Mouse (Mus musculus) kidney, postnatal 0 days (tissue): ENCODE measurements around the gene Itih5. TPM values are rescaled to one million over a fixed set of nuclear protein-coding genes. Genes with fewer than 3 reads are reported as not detected.
A peak's percentile ranks its signal among the peaks of the same experiment; 100 is the strongest.

Experiments used
- ATAC-seq: fragments of 200-750 bp; cut with Nextera tagmentation; replicated peaks from 2 replicates; pipeline ENCODE4 v1.8.0; 2017; ENCODE audit warnings: low read depth, moderate number of reproducible peaks, moderate TSS enrichment, moderate library complexity; ENCODE audit not compliant: low FRiP score
- DNase-seq: peaks from one replicate; pipeline ENCODE4 v3.0.0-alpha.2; 2016; ENCODE audit warnings: low spot score
- H3K27ac ChIP-seq: fragments of 300-500 bp; sonication (generic); 2 replicates; pipeline ENCODE4 v1.5.1; 2014; ENCODE audit warnings: mild to moderate bottlenecking
- H3K27me3 ChIP-seq: fragments of 300-500 bp; sonication (generic); 2 replicates; pipeline ENCODE4 v1.6.1; 2014; ENCODE audit warnings: low read length, mixed read lengths; ENCODE audit not compliant: insufficient read depth
- H3K36me3 ChIP-seq: fragments of 300-500 bp; sonication (generic); 2 replicates; pipeline ENCODE4 v1.6.1; 2014; ENCODE audit warnings: low read length, mixed read lengths; ENCODE audit not compliant: insufficient read depth
- H3K4me1 ChIP-seq: fragments of 300-500 bp; sonication (generic); replicated peaks from 2 replicates; pipeline ENCODE4 v1.6.1; 2014; ENCODE audit warnings: antibody characterized with exemption, low read length, mixed read lengths; ENCODE audit not compliant: insufficient read depth
- H3K4me2 ChIP-seq: fragments of 300-500 bp; sonication (generic); 2 replicates; pipeline ENCODE4 v1.6.1; 2014; ENCODE audit warnings: mild to moderate bottlenecking, low read length, moderate library complexity, mixed read lengths
- H3K4me3 ChIP-seq: fragments of 300-500 bp; sonication (generic); replicated peaks from 2 replicates; pipeline ENCODE4 v1.5.1; 2014; ENCODE audit warnings: low read depth, low read length
- H3K9ac ChIP-seq: fragments of 300-500 bp; sonication (generic); 2 replicates; pipeline ENCODE4 v1.6.1; 2014; ENCODE audit warnings: low read depth, low read length
- H3K9me3 ChIP-seq: fragments of 300-500 bp; sonication (generic); replicated peaks from 2 replicates; pipeline ENCODE4 v1.6.1; 2016; ENCODE audit warnings: low read length, inconsistent platforms, mixed read lengths
- CTCF ChIP-seq: IDR thresholded peaks from 2 replicates; pipeline ENCODE4 v1.5.1; 2016; ENCODE audit warnings: antibody characterized with exemption, low read depth, mild to moderate bottlenecking, moderate library complexity
- WGBS: fragments of 180-500 bp; shearing (Covaris S2); extraction: QIAGEN DNeasy Blood & Tissue Kit; methylation state at CpG from one replicate; pipeline ENCODE4 v1.1.7; 2014; 5-methylcytosine and 5-hydroxymethylcytosine counted together
- polyA plus RNA-seq: library from polyadenylated mRNA; unstranded; fragments of >200 nt; fragmentation: Nextera tagmentation; extraction: Ambion mirVana; gene quantifications from 2 replicates; pipeline ENCODE4 v1.2.1, GENCODE M21; 2015

Itih5 gene
- polyA plus RNA-seq, 1 experiment from 2014 or later: 5.1 TPM

DNA sequence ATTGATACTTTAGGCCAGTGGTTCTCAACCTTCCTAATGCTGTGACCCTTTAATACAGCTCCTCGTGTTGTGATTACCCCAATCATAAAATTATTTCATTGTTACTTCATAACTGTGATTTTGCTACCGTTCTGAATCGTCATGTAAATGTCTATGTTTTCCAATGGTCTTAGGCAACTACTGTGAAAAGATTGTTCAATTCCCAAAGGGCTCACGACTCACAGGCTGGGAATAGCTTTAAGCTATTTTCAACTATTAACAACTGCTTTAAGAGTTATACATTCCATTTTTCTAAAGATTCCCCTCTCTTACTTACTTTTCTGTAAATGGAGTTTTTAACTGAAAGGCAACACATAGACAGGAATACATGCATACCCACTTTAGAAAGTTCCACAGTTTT, 8.6 kb downstream of the Itih5 start:
- H3K36me3 ChIP-seq: no peaks in the 10 kb centered on the region
- H3K9me3 ChIP-seq: no peaks in the 10 kb centered on the region
- DNase-seq: no peak
- no peak overlapping the region for H3K4me3 ChIP-seq
- H3K9ac ChIP-seq: no peak overlapping the region
- H3K4me1 ChIP-seq: no peaks in the 10 kb centered on the region
- H3K4me2 ChIP-seq: no peak overlapping the region
- H3K27me3 ChIP-seq: no peaks in the 10 kb centered on the region
- TF ChIP-seq CTCF: no peak
- no peak overlapping the region for H3K27ac ChIP-seq
- ATAC-seq: no peak
- 91% methylated on average over 4 of the region's 4 CpGs for WGBS

DNA sequence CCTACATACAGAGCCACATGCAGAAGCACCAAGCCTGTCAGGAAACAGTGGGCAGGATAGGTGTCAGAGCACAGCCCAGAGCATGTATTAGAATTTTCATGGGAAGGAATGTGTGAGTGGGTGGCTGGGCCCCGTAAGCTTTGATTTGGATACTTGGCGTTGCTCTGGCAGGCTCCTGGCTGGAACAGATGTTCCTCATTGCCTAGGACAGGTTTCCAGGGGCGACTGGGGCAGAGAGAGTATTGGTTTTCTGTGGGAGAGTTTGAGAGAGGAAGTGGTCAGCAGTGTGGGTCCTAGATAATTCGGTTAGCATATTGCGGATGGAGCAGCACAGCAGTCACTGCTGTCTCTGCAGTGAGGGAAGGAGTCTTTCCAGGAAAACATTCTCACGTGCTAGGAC, 13.3 kb downstream of the Itih5 start:
- 22% methylated on average over 6 of the region's 6 CpGs for WGBS
- no peaks in the 10 kb centered on the region for H3K27me3 ChIP-seq
- no peak for ATAC-seq

DNA sequence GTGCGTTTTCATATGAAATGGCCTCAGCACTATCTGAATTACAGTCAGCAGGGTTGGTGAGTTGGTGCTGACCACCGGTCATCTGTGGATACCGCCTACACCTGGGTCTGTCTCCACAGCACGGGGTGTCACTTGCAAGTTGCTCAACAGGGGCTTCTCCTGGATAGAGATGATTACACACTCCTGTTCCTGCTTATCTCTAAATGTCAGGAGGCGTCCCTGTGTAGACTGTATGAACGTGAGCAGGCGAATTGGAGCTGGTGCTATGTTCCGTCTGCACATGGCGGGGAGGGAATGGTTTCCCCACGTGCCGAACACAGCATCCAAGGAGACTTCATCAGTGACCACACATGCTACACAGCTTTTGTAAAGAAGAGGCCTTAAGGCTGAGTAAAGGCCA, 13.9 kb downstream of the Itih5 start:
- Histone ChIP-seq H3K9ac (no peak overlapping the region), H3K27ac (no peak overlapping the region), H3K36me3 (no peaks in the 10 kb centered on the region), H3K4me1 (no peaks in the 10 kb centered on the region), H3K9me3 (no peaks in the 10 kb centered on the region), H3K27me3 (no peaks in the 10 kb centered on the region), H3K4me3 (no peak overlapping the region), H3K4me2 (no peak overlapping the region)
- WGBS: 85% methylated on average over 11 of the region's 11 CpGs
- no peak for TF ChIP-seq CTCF
- ATAC-seq (no peak), DNase-seq (no peak)

More for the DNA sequence above, 13.3 kb downstream of the Itih5 start:
- H3K4me3 ChIP-seq: no peak overlapping the region
- no peaks in the 10 kb centered on the region for H3K9me3 ChIP-seq
- no peaks in the 10 kb centered on the region for H3K4me1 ChIP-seq
- TF ChIP-seq CTCF: no peak
- H3K36me3 ChIP-seq: no peaks in the 10 kb centered on the region
- H3K27ac ChIP-seq: no peak overlapping the region
- peak; percentile 52 for DNase-seq
- no peak overlapping the region for H3K9ac ChIP-seq
- H3K4me2 ChIP-seq: no peak overlapping the region

DNA sequence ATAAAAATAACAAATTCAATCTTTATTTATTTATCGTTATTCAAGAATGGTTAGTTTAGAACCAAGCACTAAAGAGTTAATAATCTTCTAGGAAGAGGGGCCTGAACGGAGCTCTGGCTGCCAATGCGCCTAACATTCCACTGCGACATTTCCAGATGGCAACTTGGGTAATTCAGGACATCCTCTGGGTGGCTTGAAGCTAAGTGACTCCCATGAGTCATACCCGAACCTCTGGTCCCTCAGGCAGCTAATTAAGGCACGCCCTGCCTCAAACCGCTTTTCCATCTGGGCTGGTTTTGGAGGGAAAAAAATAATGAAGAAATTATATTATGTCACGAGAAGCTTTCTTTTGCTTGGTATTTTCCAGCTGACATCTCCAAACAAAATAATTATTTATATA, 14.6 kb downstream of the Itih5 start:
- DNase-seq (no peak), ATAC-seq (no peak)
- Histone ChIP-seq H3K9ac (no peak overlapping the region), H3K4me1 (no peaks in the 10 kb centered on the region), H3K27ac (no peak overlapping the region), H3K27me3 (no peaks in the 10 kb centered on the region), H3K36me3 (no peaks in the 10 kb centered on the region), H3K9me3 (no peaks in the 10 kb centered on the region), H3K4me3 (no peak overlapping the region), H3K4me2 (no peak overlapping the region)
- WGBS: 57% methylated on average over 8 of the region's 8 CpGs
- TF ChIP-seq CTCF: no peak

DNA sequence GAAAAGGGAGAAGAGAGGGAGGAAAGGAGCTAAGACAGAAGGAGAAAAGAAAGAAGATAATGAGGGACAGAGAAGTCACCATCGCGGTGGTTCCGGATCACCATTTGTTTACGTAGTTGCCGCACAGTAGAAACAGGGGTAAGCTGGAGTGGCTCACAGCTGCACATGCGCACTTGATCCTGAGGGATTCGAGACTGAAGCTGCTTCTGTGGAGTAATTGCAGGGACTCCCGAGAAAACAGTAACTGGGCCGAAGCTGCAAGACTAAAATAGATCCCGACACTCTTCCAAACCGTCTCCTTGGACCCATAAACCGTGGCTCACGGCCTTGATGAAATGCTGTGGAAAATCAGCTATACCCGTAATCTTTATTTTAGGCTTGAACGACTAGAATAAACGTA, 16.6 kb downstream of the Itih5 start:
- no peak overlapping the region for H3K4me3 ChIP-seq
- DNase-seq: no peak
- H3K27me3 ChIP-seq: no peaks in the 10 kb centered on the region
- H3K4me1 ChIP-seq: no peaks in the 10 kb centered on the region
- H3K27ac ChIP-seq: no peak overlapping the region
- no peak overlapping the region for H3K9ac ChIP-seq
- H3K4me2 ChIP-seq: no peak overlapping the region
- H3K36me3 ChIP-seq: no peaks in the 10 kb centered on the region
- 90% methylated on average over 16 of the region's 16 CpGs for WGBS
- ATAC-seq: no peak
- H3K9me3 ChIP-seq: no peaks in the 10 kb centered on the region
- no peak for TF ChIP-seq CTCF

DNA sequence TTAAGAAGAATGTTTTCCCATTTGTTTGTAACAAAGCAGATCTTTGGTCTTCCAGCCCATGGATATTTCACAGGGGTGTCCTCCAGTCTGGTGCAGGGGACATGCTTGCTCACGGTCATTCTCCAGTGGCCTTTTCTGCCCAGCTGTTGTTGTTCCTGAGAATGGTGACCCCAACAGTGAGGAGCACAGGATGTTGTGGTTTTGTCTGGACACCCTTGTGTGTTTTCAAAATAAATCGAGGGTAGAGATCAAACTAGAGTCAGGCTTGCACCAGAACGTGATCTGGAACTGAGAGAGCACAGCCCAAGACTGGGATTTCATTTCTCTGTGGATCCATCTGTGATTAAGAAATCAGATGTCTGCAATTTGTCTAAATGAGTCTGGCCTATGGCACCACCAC, 40.2 kb downstream of the Itih5 start:
- no peak for TF ChIP-seq CTCF
- no peaks in the 10 kb centered on the region for H3K27me3 ChIP-seq
- 53% methylated on average over 3 of the region's 3 CpGs for WGBS

DNA sequence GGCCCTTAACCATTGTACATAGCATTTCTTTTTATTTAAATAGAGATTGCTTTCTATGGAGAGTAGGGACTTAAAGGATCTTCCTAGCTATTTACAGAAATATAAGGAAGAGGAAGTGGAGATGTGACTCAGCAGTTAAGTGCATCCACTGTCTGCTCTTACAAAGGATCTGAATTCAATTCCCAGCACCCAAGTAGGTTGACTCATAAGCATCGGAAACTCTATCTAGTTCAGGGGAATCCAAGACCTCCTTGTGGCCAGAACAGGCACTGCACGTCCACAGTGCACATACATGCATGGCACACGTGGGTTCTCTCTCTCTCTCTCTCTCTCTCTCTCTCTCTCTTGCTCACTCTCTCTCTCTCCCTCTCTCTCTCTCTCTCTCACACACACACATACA, 41.8 kb downstream of the Itih5 start:
- ATAC-seq: no peak

More for the DNA sequence above, 40.2 kb downstream of the Itih5 start:
- peak; percentile 51 for DNase-seq
- no peak overlapping the region for H3K4me2 ChIP-seq
- ATAC-seq: no peak
- no peak overlapping the region for H3K27ac ChIP-seq
- H3K4me1 ChIP-seq: no peaks in the 10 kb centered on the region
- H3K9me3 ChIP-seq: no peaks in the 10 kb centered on the region
- H3K36me3 ChIP-seq: no peaks in the 10 kb centered on the region
- H3K4me3 ChIP-seq: no peak overlapping the region
- H3K9ac ChIP-seq: no peak overlapping the region

More for the DNA sequence above, 41.8 kb downstream of the Itih5 start:
- no peak for DNase-seq
- no peak overlapping the region for H3K4me2 ChIP-seq
- no peak overlapping the region for H3K9ac ChIP-seq
- H3K4me1 ChIP-seq: no peaks in the 10 kb centered on the region
- H3K27ac ChIP-seq: no peak overlapping the region
- H3K36me3 ChIP-seq: no peaks in the 10 kb centered on the region
- WGBS: 88% methylated on average over 3 of the region's 3 CpGs
- H3K27me3 ChIP-seq: no peaks in the 10 kb centered on the region
- H3K4me3 ChIP-seq: no peak overlapping the region
- TF ChIP-seq CTCF: no peak
- H3K9me3 ChIP-seq: no peaks in the 10 kb centered on the region
